ENCODE assay signal across 11 mouse cellular contexts in the genomic region with DNA sequence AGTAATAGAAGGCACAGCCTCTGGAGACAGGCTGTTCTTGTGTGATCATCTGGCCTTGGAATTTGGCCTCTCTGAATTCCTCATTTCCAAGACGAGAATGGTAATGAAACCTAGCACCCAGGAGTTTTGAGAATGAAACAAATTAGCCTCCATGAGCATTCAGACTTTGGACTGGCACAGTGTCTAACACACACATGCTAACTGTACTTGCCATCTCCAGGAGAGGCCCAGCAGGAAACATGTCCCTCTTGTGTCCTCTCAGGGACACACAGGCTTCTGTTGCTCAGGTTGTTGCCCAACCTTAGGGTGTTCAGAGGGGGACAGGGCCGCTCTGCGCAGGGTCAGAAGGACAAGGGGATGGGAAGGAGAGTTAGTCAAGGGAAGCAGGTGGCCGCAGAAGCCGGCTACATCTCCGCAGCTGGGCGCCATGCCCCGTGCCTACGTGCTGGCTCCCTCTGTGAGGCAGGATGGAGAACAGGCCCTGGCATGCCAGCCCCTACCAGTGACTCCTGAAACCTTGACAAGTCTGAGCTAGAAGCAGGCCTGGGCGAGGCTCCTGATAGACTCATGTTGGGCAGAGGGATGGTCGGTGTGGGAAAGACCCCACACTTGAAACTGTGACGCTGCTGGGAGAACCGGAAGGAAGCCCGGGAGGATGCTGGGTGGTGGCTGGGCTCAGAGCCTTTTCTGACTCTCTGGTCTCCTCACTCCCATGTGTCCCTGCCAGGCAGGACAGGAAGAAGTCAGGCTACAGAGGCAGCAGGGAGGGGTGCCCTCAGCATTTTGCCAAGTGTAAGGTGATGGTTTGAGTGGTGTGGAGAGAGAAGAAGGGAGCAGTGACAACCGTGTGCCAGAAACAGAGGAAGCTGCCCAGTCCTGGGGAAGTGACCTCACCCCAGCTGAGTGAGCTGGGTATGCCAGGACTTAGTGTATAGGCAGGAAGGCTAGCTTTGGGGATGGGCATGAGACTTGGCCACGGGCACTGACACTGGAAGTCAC. TPM values are rescaled to one million over a fixed set of nuclear protein-coding genes. Genes with fewer than 3 reads are reported as not detected.
DNase-seq lines count a peak whose midpoint lies in the region; ATAC-seq and TF ChIP-seq lines count a peak whose summit lies in the region.
"Had no signal": no experiment of that assay in that cellular context is flagged by ENCODE, and none has a peak within 500 bp of the region (broad histone marks: within the 10 kb centered on the region; RNA-seq: fewer than 3 reads in every experiment).

No protein-coding gene starts in this region.

- 82% methylated on average over 16 of the region's 16 CpGs for WGBS in hindbrain, embryonic 13.5 days
- WGBS in hindbrain, embryonic 11.5 days, result 80% methylated on average over 16 of the region's 16 CpGs
- 75% methylated on average over 16 of the region's 16 CpGs for WGBS in embryonic facial prominence, embryonic 11.5 days
- 74% methylated on average over 16 of the region's 16 CpGs for WGBS in limb, embryonic 14.5 days

- H3K27me3 ChIP-seq in hindbrain, embryonic 13.5 days, result no peaks in the 10 kb centered on the region
- H3K27me3 ChIP-seq in hindbrain, embryonic 11.5 days (ENCODE audit: control insufficient read depth, insufficient read depth, low read length), result no peaks in the 10 kb centered on the region
- no peaks in the 10 kb centered on the region for H3K27me3 ChIP-seq in embryonic facial prominence, embryonic 11.5 days (ENCODE audit: control insufficient read depth, insufficient read depth, low read length)
- no peaks in the 10 kb centered on the region for H3K27me3 ChIP-seq in limb, embryonic 14.5 days (ENCODE audit: control insufficient read depth, insufficient read depth, low read length)

- H3K4me3 ChIP-seq in hindbrain, embryonic 13.5 days, result no peak overlapping the region
- H3K4me3 ChIP-seq in hindbrain, embryonic 11.5 days (ENCODE audit: low read depth, low read length), result no peak overlapping the region
- H3K4me3 ChIP-seq in embryonic facial prominence, embryonic 11.5 days (ENCODE audit: low read depth, low read length), result no peak overlapping the region
- no peak overlapping the region for H3K4me3 ChIP-seq in limb, embryonic 14.5 days (replicated peaks; ENCODE audit: low read length)
- H3K4me3 ChIP-seq: liver, embryonic 12.5 days had no signal

- H3K36me3 ChIP-seq in hindbrain, embryonic 13.5 days, result no peaks in the 10 kb centered on the region
- no peaks in the 10 kb centered on the region for H3K36me3 ChIP-seq in hindbrain, embryonic 11.5 days (ENCODE audit: control insufficient read depth, insufficient read depth, low read length)
- no peaks in the 10 kb centered on the region for H3K36me3 ChIP-seq in embryonic facial prominence, embryonic 11.5 days (replicated peaks; ENCODE audit: control insufficient read depth, insufficient read depth, low read depth, low read length)
- no peaks in the 10 kb centered on the region for H3K36me3 ChIP-seq in limb, embryonic 14.5 days (ENCODE audit: control insufficient read depth, insufficient read depth, low read length)
- H3K36me3 ChIP-seq: liver, embryonic 12.5 days had no signal

- H3K9me3 ChIP-seq in hindbrain, embryonic 13.5 days, result no peaks in the 10 kb centered on the region
- H3K9me3 ChIP-seq in hindbrain, embryonic 11.5 days (ENCODE audit: control insufficient read depth, low read length), result no peaks in the 10 kb centered on the region
- H3K9me3 ChIP-seq in embryonic facial prominence, embryonic 11.5 days (replicated peaks; ENCODE audit: control insufficient read depth, low read length), result no peaks in the 10 kb centered on the region
- H3K9me3 ChIP-seq in limb, embryonic 14.5 days (ENCODE audit: control insufficient read depth, low read length), result no peaks in the 10 kb centered on the region
- H3K9me3 ChIP-seq: liver, embryonic 12.5 days had no signal

- no peak for DNase-seq in hindbrain, embryonic 11.5 days (ENCODE audit: low spot score)
- peak; percentile 42 for DNase-seq in Muller cell, postnatal 12 days (ENCODE audit: inconsistent ontology term)
- DNase-seq in embryonic facial prominence, embryonic 11.5 days (ENCODE audit: low spot score), result peak; percentile 19
- peak; percentile 26 for DNase-seq in limb, embryonic 14.5 days (ENCODE audit: low spot score)
- no peak for DNase-seq in thymus, adult 18-20 months
- no peak for DNase-seq in testis, postnatal 14 days (ENCODE audit: low spot score)
- DNase-seq: right cerebral cortex, postnatal 14 days had no signal

- no peak overlapping the region for H3K4me2 ChIP-seq in hindbrain, embryonic 13.5 days
- no peak overlapping the region for H3K4me2 ChIP-seq in hindbrain, embryonic 11.5 days (replicated peaks; ENCODE audit: low read depth, low read length)
- no peak overlapping the region for H3K4me2 ChIP-seq in embryonic facial prominence, embryonic 11.5 days (ENCODE audit: low read depth, low read length)
- no peak overlapping the region for H3K4me2 ChIP-seq in limb, embryonic 14.5 days (replicated peaks; ENCODE audit: low read depth, low read length, severe bottlenecking)
- H3K4me2 ChIP-seq: liver, embryonic 12.5 days had no signal

- H3K27ac ChIP-seq in hindbrain, embryonic 13.5 days, result no peak overlapping the region; the same call in 1 of the 2 replicates
- no peak overlapping the region for H3K27ac ChIP-seq in hindbrain, embryonic 11.5 days (ENCODE audit: low read depth, low read length)
- H3K27ac ChIP-seq in embryonic facial prominence, embryonic 11.5 days (replicated peaks; ENCODE audit: low read depth, low read length), result no peak overlapping the region
- H3K27ac ChIP-seq in limb, embryonic 14.5 days (replicated peaks; ENCODE audit: low read depth, low read length), result no peak overlapping the region
- H3K27ac ChIP-seq: hindbrain, postnatal 0 days; liver, embryonic 12.5 days had no signal

- ATAC-seq in hindbrain, embryonic 13.5 days (ENCODE audit: low FRiP score), result no peak
- no peak for ATAC-seq in hindbrain, embryonic 11.5 days (ENCODE audit: low FRiP score)
- no peak for ATAC-seq in embryonic facial prominence, embryonic 11.5 days (replicated peaks; ENCODE audit: insufficient number of reproducible peaks, low FRiP score, low TSS enrichment, low read depth)
- ATAC-seq in limb, embryonic 14.5 days (ENCODE audit: low FRiP score, low read depth), result no peak
- ATAC-seq in activated CD4-positive, CD25-positive, alpha-beta regulatory T cell, adult 4 months, result no peak
- ATAC-seq: hindbrain, postnatal 0 days; liver, embryonic 12.5 days had no signal

- peak overlapping the region; percentile 49; the same call in 1 of the 2 replicates for H3K9ac ChIP-seq in hindbrain, embryonic 13.5 days
- no peak overlapping the region for H3K9ac ChIP-seq in hindbrain, embryonic 11.5 days (ENCODE audit: low read depth, low read length)
- no peak overlapping the region for H3K9ac ChIP-seq in embryonic facial prominence, embryonic 11.5 days (replicated peaks; ENCODE audit: low read length)
- H3K9ac ChIP-seq in limb, embryonic 14.5 days (ENCODE audit: low read depth, low read length, severe bottlenecking), result no peak overlapping the region
- H3K9ac ChIP-seq: liver, embryonic 12.5 days had no signal

- H3K4me1 ChIP-seq in hindbrain, embryonic 13.5 days (replicated peaks), result peaks cover 96% of the 10 kb centered on the region
- peaks cover 9% of the 10 kb centered on the region; the same call in 1 of the 2 replicates for H3K4me1 ChIP-seq in hindbrain, embryonic 11.5 days (replicated peaks; ENCODE audit: control insufficient read depth, insufficient read depth, low read length)
- no peaks in the 10 kb centered on the region for H3K4me1 ChIP-seq in embryonic facial prominence, embryonic 11.5 days (ENCODE audit: control insufficient read depth, insufficient read depth, low read length)
- H3K4me1 ChIP-seq in limb, embryonic 14.5 days (ENCODE audit: control insufficient read depth, insufficient read depth, low read length), result 0 out of 2 replicates have a peak, but pooled peaks cover 3% of the 10 kb centered on the region

- no peak for TF ChIP-seq POLR2A in limb, embryonic 14.5 days (IDR thresholded peaks at IDR 0.05; ENCODE audit: borderline replicate concordance, extremely low read depth, insufficient read depth, insufficient read length)

RNA-seq across cellular contexts. Expression of a gene that starts 33.9 kb away (rescaled TPM):
- 13.6 and 13.8 TPM in 2 replicates for polyA plus RNA-seq in hindbrain, embryonic 13.5 days (2015; fragmentation: Nextera tagmentation; extraction: Ambion mirVana)
- polyA plus RNA-seq in hindbrain, embryonic 11.5 days (2014; fragmentation: Nextera tagmentation; extraction: Ambion mirVana), result 8.5 and 10.9 TPM in 2 replicates
- polyA plus RNA-seq in embryonic facial prominence, embryonic 11.5 days (2014; fragmentation: Nextera tagmentation; extraction: Ambion mirVana), result 4.8 and 5.3 TPM in 2 replicates
- polyA plus RNA-seq in limb, embryonic 14.5 days (2012; rRNA removed), result 15.2 and 17.9 TPM in 2 replicates
- polyA plus RNA-seq in limb, embryonic 14.5 days (2014; fragmentation: Nextera tagmentation; extraction: Ambion mirVana), result 13.4 and 15.4 TPM in 2 replicates
- 1 to 10 TPM; 1.2 to 1.5 TPM for polyA plus RNA-seq in activated CD4-positive, CD25-positive, alpha-beta regulatory T cell, adult 4 months (2017; shearing (Covaris generic))

Comparison
In these comparisons a context has a peak if more than half of its experiments do, and no peak if none do; other contexts are left out.
1. DNase-seq: peak in Muller cell, postnatal 12 days (single experiment), embryonic facial prominence, embryonic 11.5 days (single experiment) and limb, embryonic 14.5 days (single experiment); none in hindbrain, embryonic 11.5 days (single experiment), thymus, adult 18-20 months (0 of 2) and testis, postnatal 14 days (single experiment).